Comparison of ENCODE assay signal across 8 mouse cellular contexts in the genomic region with DNA sequence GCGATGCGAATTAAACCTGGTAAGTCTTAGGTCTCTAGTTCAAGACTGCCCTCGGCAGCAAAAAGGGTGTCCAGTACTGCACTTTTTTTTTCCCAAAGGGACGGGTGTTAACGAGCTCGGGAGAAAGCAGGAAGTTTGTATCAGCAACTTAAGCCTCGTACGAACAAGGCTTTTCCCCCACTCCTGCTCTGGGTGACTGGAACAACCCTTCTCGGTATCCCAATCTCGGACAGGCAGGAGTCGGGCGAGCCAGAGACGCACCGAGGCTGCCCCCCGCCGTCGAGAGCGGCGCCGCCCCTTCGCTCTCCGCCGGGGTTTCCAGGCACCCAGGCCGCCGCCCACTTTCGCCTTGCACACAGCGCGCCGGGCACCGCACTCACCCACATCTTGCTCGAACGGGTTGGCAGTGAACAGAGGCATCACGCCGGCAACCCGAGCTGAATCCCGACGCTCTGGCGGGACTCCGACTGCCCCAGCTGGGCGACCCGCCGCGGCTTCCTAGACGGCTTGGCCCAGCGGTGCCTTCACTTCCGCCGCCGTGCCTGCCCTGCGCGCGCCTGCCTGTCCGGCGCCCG. TPM values are rescaled to one million over a fixed set of nuclear protein-coding genes. Genes with fewer than 3 reads are reported as not detected.
A peak's percentile ranks its signal among the peaks of the same experiment; 100 is the strongest.
DNase-seq lines count a peak whose midpoint lies in the region; ATAC-seq and TF ChIP-seq lines count a peak whose summit lies in the region.

No protein-coding gene starts in this region.

- H3K9me3 ChIP-seq in heart, embryonic 12.5 days (replicated peaks) = no peaks in the 10 kb centered on the region
- no peaks in the 10 kb centered on the region for H3K9me3 ChIP-seq in midbrain, embryonic 11.5 days (ENCODE audit: control insufficient read depth, low read length)

- TF ChIP-seq CTCF in gastrocnemius, adult 2 months (IDR thresholded peaks at IDR 0.05) = no peak

- H3K4me2 ChIP-seq in heart, embryonic 12.5 days = peak overlapping the region; percentile 85
- peak overlapping the region; percentile 40 for H3K4me2 ChIP-seq in midbrain, embryonic 11.5 days

- intact Hi-C loops in heart, postnatal 36 days (cut with DNase I) = loop anchor here (5.0 to 10.0 kb wide), 3 partner anchors 109 to 451 kb away; a partner anchor contains a TSS
- intact Hi-C loops in gastrocnemius, adult 2 months (cut with DNase I) = loop anchor here (2.0 kb wide), 1 partner anchor 109 kb away; no protein-coding TSS in a partner anchor
- intact Hi-C loops in left cerebral cortex, postnatal 25 days (cut with DNase I) = no loop called here

- peak overlapping the region; percentile 91 for H3K4me3 ChIP-seq in heart, embryonic 12.5 days
- H3K4me3 ChIP-seq in gastrocnemius, adult 2 months = peak overlapping the region; percentile 76
- peak overlapping the region; percentile 85 for H3K4me3 ChIP-seq in midbrain, embryonic 11.5 days (ENCODE audit: low read depth, low read length)

- H3K36me3 ChIP-seq in heart, embryonic 12.5 days = no peaks in the 10 kb centered on the region
- no peaks in the 10 kb centered on the region for H3K36me3 ChIP-seq in midbrain, embryonic 11.5 days (ENCODE audit: control insufficient read depth, insufficient read depth, low read length)

- peak; percentile 93 for ATAC-seq in heart, embryonic 12.5 days (ENCODE audit: insufficient number of reproducible peaks, low FRiP score)
- peak; percentile 76 for ATAC-seq in CD4-positive, CD25-positive, alpha-beta regulatory T cell, adult 4 months
- peak; percentile 94 for ATAC-seq in midbrain, embryonic 11.5 days (ENCODE audit: low FRiP score)

- H3K27ac ChIP-seq in heart, embryonic 12.5 days (ENCODE audit: poor library complexity, severe bottlenecking) = peak overlapping the region; percentile 93
- peak overlapping the region; percentile 99 for H3K27ac ChIP-seq in gastrocnemius, adult 2 months
- H3K27ac ChIP-seq in midbrain, embryonic 11.5 days (ENCODE audit: low read depth, low read length) = peak overlapping the region; percentile 85

- peak overlapping the region; percentile 89 for H3K9ac ChIP-seq in heart, embryonic 12.5 days
- peak overlapping the region; percentile 86 for H3K9ac ChIP-seq in midbrain, embryonic 11.5 days (ENCODE audit: low read length)

- peaks cover 8% of the 10 kb centered on the region; the same call in 1 of the 2 replicates for H3K4me1 ChIP-seq in heart, embryonic 12.5 days (replicated peaks)
- peaks cover 8% of the 10 kb centered on the region; the same call in 1 of the 2 replicates for H3K4me1 ChIP-seq in midbrain, embryonic 11.5 days (ENCODE audit: control insufficient read depth, insufficient read depth, low read length)

- WGBS in heart, embryonic 12.5 days = under 1% methylated on average over 54 of the region's 54 CpGs
- WGBS in midbrain, embryonic 11.5 days = under 1% methylated on average over 54 of the region's 54 CpGs

- H3K27me3 ChIP-seq in heart, embryonic 12.5 days (replicated peaks) = no peaks in the 10 kb centered on the region
- H3K27me3 ChIP-seq in midbrain, embryonic 11.5 days (ENCODE audit: control insufficient read depth, insufficient read depth, low read length) = no peaks in the 10 kb centered on the region

- no peak for DNase-seq in heart, postnatal 36 days
- peak; percentile 43 for DNase-seq in c-Kit-positive CD71-negative TER-119-negative erythroid progenitor cells, embryonic 14.5 days (ENCODE audit: low read depth)
- DNase-seq in gastrocnemius, adult 2 months = peak; percentile 91
- peak; percentile 77 to 87 for DNase-seq in left cerebral cortex, postnatal 25 days (ENCODE audit: low spot score in 2 of 2)
- peak; percentile 98 for DNase-seq in midbrain, embryonic 11.5 days (ENCODE audit: low spot score, missing footprints)
- DNase-seq in thymus, postnatal 14 days = no peak

RNA-seq across cellular contexts. Expression of a gene that starts 0.3 kb away (rescaled TPM):
- polyA plus RNA-seq in heart, embryonic 12.5 days (2016; fragmentation: Nextera tagmentation; extraction: Ambion mirVana) = 32.6 and 33.1 TPM in 2 replicates
- 10 to 100 TPM; 16.5 to 17.4 TPM for total RNA-seq in heart, postnatal 36 days (2021)
- polyA plus RNA-seq in CD4-positive, CD25-positive, alpha-beta regulatory T cell, adult 4 months (2017; shearing (Covaris generic)) = 10 to 100 TPM; 39.3 to 47.8 TPM
- total RNA-seq in gastrocnemius, adult 2 months (2021) = 1 to 10 TPM; 6.5 to 9.8 TPM
- total RNA-seq in left cerebral cortex, postnatal 25 days (2021) = 10 to 100 TPM; 25.3 to 27.2 TPM
- polyA plus RNA-seq in midbrain, embryonic 11.5 days (2014; fragmentation: Nextera tagmentation; extraction: Ambion mirVana) = 44.4 and 45.9 TPM in 2 replicates

Comparison
In these comparisons a context has a peak if more than half of its experiments do, and no peak if none do; other contexts are left out.
1. DNase-seq: peak in c-Kit-positive CD71-negative TER-119-negative erythroid progenitor cells, embryonic 14.5 days (single experiment), gastrocnemius, adult 2 months (single experiment), left cerebral cortex, postnatal 25 days (2 of 2) and midbrain, embryonic 11.5 days (single experiment); none in heart, postnatal 36 days (0 of 2) and thymus, postnatal 14 days (single experiment).
2. Peak in every context shown above with its lines, with median percentiles within 50 percentile points of each other: ATAC-seq, H3K27ac ChIP-seq and H3K4me3 ChIP-seq.